Mouse (Mus musculus) adrenal gland, adult (tissue): Measurements from ENCODE around the gene Nkx2-5.

ENCODE experiments used
- DNase-seq, 2 experiments: peaks; one replicate each; pipeline ENCODE4 v3.0.0; 2022 to 2023; ENCODE audit warnings: low spot score in 1 of 2; ENCODE audit not compliant: inconsistent age in 2 of 2

Gene Nkx2-5

GRCm38 (mm10) chr17:26850358-26851135 is 5.7 kb upstream of the Nkx2-5 start:
- peak; percentile 28 to 69 for DNase-seq

- DNase-seq, result peak in 1 of 2 experiments; percentile 64
Observed at GRCm38 (mm10) chr17:26849746-26850357, 5.0 kb upstream of the Nkx2-5 start.

- no peak for DNase-seq
Observed at GRCm38 (mm10) chr17:26849106-26849745, 4.4 kb upstream of the Nkx2-5 start.

- no peak for DNase-seq
Observed at GRCm38 (mm10) chr17:26848236-26848635, 3.4 kb upstream of the Nkx2-5 start.

- no peak for DNase-seq
Observed at GRCm38 (mm10) chr17:26847801-26848200, 3.0 kb upstream of the Nkx2-5 start.

- no peak for DNase-seq
Observed at GRCm38 (mm10) chr17:26846411-26846810, 1.6 kb upstream of the Nkx2-5 start.

GRCm38 (mm10) chr17:26845149-26846050 is 591 bp upstream of the Nkx2-5 start:
- no peak for DNase-seq

GRCm38 (mm10) chr17:26844371-26844851 is 398 bp downstream of the Nkx2-5 start:
- peak in 1 of 2 experiments; percentile 41 for DNase-seq

- DNase-seq, result peak in 1 of 2 experiments; percentile 25
Observed at GRCm38 (mm10) chr17:26843696-26844236, 1.0 kb downstream of the Nkx2-5 start.

GRCm38 (mm10) chr17:26843229-26843567 is 1.6 kb downstream of the Nkx2-5 start:
- no peak for DNase-seq

GRCm38 (mm10) chr17:26842431-26843228 is 2.2 kb downstream of the Nkx2-5 start:
- DNase-seq, result no peak

- no peak for DNase-seq
Observed at GRCm38 (mm10) chr17:26841981-26842380, 2.8 kb downstream of the Nkx2-5 start.

GRCm38 (mm10) chr17:26840922-26841731 is 3.7 kb downstream of the Nkx2-5 start:
- no peak for DNase-seq

- DNase-seq, result no peak
Observed at GRCm38 (mm10) chr17:26840439-26840780, 4.4 kb downstream of the Nkx2-5 start.

- peak in 1 of 2 experiments; percentile 41 for DNase-seq
Observed at GRCm38 (mm10) chr17:26839718-26840438, 4.9 kb downstream of the Nkx2-5 start.

- peak in 1 of 2 experiments; percentile 42 for DNase-seq
Observed at GRCm38 (mm10) chr17:26838911-26839717, 5.7 kb downstream of the Nkx2-5 start.

GRCm38 (mm10) chr17:26838191-26838910 is 6.5 kb downstream of the Nkx2-5 start:
- DNase-seq, result no peak
